Mouse (Mus musculus): ENCODE results near the gene Terf2ip. TPM values are rescaled to one million over a fixed set of nuclear protein-coding genes. Genes with fewer than 3 reads are reported as not detected.

The Terf2ip gene
- 1 to 10 TPM; 6.6 to 8.1 TPM for total RNA-seq (2023)

DNA sequence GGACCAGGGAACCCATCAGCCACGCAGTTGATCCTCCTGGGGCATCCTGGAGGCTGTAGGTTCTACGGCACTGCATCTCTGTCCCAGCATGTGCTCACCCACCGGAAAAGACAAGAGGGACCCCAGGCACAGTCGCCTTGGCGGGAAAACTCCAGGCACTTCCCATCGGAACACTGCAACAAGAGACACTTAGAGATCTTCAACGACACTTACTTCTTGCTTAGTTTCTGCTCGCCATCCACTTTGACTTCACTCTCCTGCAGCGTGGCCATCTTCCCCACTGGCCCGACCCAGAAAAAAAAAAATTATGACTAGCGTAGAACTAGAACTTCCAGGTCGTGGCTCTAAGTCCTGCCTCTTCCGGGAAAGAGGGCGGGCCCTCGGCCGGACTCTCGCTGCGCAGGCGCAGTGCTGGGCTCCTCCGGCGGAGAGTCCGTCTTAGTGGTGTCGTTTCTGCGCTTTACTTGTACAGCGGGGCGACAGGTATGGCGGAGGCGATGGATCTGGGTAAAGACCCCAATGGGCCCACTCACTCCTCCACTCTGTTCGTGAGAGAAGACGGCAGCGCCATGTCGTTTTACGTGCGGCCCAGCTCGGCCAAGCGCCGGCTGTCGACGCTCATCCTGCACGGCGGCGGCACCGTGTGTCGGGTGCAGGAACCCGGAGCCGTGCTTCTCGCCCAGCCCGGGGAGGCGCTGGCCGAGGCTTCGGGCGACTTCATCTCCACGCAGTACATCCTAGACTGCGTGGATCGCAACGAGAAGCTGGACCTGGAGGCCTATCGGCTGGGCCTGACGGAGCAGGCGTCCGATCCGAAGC, at the start of gene Terf2ip, which contains the start of gene Kars:
Terf2ip (plus strand) TSS at position 402 of the 819 bp plus-strand sequence.
Kars (minus strand) TSS at position 327 of the 819 bp plus-strand sequence.

DNA sequence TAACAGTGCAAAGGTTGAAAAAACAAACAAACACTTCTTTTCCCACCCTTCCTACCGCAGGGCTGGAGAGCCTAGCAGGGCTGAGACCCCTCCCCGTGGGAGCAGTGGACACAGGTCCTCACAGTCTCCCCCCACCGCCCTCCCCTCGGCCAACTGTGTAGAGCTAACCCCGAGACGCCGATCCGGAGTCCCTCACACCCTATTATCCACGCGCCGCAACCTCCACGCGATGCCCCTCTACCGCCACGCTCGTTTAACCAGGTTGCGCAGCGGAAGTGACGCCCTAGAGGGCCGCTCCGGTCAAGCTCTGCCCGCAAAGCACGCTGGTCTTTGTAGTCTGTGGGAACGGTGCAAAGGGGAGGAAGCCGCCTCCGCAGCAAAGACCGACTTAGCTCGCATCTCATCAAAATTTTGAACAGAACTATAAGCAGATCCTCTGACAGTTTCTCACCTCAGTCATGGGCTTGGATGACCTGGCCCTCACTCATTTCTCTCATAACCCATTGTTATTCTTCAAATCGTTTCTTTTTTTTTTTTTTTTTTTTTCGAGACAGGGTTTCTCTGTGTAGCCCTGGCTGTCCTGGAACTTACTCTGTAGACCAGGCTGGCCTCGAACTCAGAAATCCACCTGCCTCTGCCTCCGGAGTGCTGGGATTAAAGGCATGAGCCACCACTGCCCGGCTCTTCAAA, 19.0 kb upstream of the Terf2ip start, which contains the start of gene Adat1:
Adat1 (minus strand) TSS at position 290 of the 690 bp plus-strand sequence.

DNA sequence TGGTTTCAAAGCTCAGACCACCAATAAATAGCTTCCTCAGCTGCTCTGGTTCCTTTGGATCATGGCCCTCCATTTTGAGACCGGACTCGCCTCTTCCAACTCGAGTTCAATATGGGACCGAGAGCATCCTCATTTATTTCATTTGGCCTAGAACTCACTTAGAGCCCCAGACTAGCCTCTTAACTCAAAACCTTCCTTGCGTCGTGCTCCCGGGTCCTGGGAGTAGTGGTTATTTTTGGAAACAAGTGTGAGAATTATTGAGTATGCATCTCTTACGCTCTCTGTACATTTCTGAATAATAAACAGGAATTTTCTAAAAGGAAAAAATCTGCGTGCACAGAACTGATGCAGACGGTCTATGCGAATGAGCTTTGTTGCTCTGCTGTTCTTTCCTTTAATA, 3.7 kb downstream of the Terf2ip start, which contains the start of gene Gm6793:
Gm6793 (minus strand) TSS at position 101 of the 400 bp plus-strand sequence.

Other genes starting within 250 kb of the Terf2ip start
- gene Cfdp1, start 157.1 kb upstream of the Terf2ip start, total RNA-seq (2023): 10 to 100 TPM; 19.0 to 22.6 TPM
- 1 to 10 TPM; 3.6 to 4.3 TPM for gene Tmem170, start 134.6 kb upstream of the Terf2ip start, total RNA-seq (2023)
- not detected for gene Chst5, start 101.0 kb upstream of the Terf2ip start, total RNA-seq (2023)
- under 1 TPM; 0.15 to 0.42 TPM for gene Tmem231, start 77.5 kb upstream of the Terf2ip start, total RNA-seq (2023)
- gene Gabarapl2, start 70.7 kb upstream of the Terf2ip start, total RNA-seq (2023): 10 to 100 TPM; 88.9 to 93.3 TPM
- under 1 TPM; 0.66 to 0.82 TPM for gene Adat1, start 19.1 kb upstream of the Terf2ip start, total RNA-seq (2023)
- gene Kars, start 75 bp upstream of the Terf2ip start, total RNA-seq (2023): 10 to 100 TPM; 44.2 to 44.4 TPM
- not detected for gene Gm6793, start 3.6 kb downstream of the Terf2ip start, total RNA-seq (2023)